Mouse (Mus musculus): ENCODE data around the gene Rbm47. TPM values are rescaled to one million over a fixed set of nuclear protein-coding genes. Genes with fewer than 3 reads are reported as not detected.
A peak's percentile ranks its signal among the peaks of the same experiment; 100 is the strongest.

The Rbm47 gene
- polyA plus RNA-seq, 1 experiment from 2014 or later: 1.2 TPM

DNA sequence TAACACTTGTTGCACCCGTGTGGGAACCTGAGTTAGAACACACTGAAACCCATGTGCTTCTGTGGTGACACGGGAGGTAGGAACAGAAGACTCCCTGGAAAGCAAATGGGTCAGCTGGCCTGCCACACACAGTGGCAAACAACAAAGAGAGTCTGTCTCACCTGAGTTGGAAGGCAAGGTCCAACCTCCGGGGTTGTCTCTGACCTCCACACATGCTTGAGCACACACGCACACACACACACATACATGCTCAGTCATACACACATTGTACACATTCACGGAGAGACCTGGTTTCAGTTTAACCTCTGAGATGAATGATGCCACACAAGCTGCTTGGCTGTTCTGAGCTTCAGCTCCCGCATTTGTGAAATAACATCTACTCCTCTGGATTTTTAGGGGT is 18.3 kb downstream of the Rbm47 start:
- Histone ChIP-seq H3K4me3 (replicated peaks) (no peak overlapping the region), H3K9me3 (replicated peaks) (no peaks in the 10 kb centered on the region), H3K27me3 (replicated peaks) (peaks cover 27% of the 10 kb centered on the region), H3K9ac (replicated peaks) (no peak overlapping the region), H3K4me1 (peaks cover 18% of the 10 kb centered on the region), H3K27ac (replicated peaks) (no peak overlapping the region), H3K4me2 (no peak overlapping the region), H3K36me3 (no peaks in the 10 kb centered on the region)
- ATAC-seq (ENCODE audit: low FRiP score): no peak
- 87% methylated on average over 6 of the region's 6 CpGs for WGBS

- no peak overlapping the region for H3K27ac ChIP-seq (replicated peaks)
- no peaks in the 10 kb centered on the region for H3K9me3 ChIP-seq (replicated peaks)
- no peak overlapping the region for H3K9ac ChIP-seq (replicated peaks)
- H3K4me2 ChIP-seq: no peak overlapping the region
- peaks cover 37% of the 10 kb centered on the region for H3K27me3 ChIP-seq (replicated peaks)
- WGBS: 21% methylated on average over 5 of the region's 5 CpGs
- ATAC-seq (ENCODE audit: low FRiP score): no peak
- H3K4me1 ChIP-seq: peaks cover 18% of the 10 kb centered on the region
- no peaks in the 10 kb centered on the region for H3K36me3 ChIP-seq
- H3K4me3 ChIP-seq (replicated peaks): no peak overlapping the region
Measured at GRCm38 (mm10) chr5:66153486-66153885, 19.4 kb downstream of the Rbm47 start.

- peaks cover 40% of the 10 kb centered on the region for H3K27me3 ChIP-seq (replicated peaks)
- 13% methylated on average over 37 of the region's 37 CpGs for WGBS
- no peak overlapping the region for H3K27ac ChIP-seq (replicated peaks)
- H3K4me2 ChIP-seq: peak overlapping the region; percentile 87
- H3K9me3 ChIP-seq (replicated peaks): no peaks in the 10 kb centered on the region
- peaks cover 18% of the 10 kb centered on the region for H3K4me1 ChIP-seq
- peak overlapping the region; percentile 43 for H3K4me3 ChIP-seq (replicated peaks)
- no peaks in the 10 kb centered on the region for H3K36me3 ChIP-seq
- H3K9ac ChIP-seq (replicated peaks): 0 out of 2 replicates have a peak overlapping the region, but pooled peaks have one; percentile 43
- ATAC-seq (ENCODE audit: low FRiP score): no peak
Measured at GRCm38 (mm10) chr5:66151301-66152188, 21.4 kb downstream of the Rbm47 start.

- WGBS: under 1% methylated on average over 43 of the region's 43 CpGs
- Histone ChIP-seq H3K27ac (replicated peaks) (no peak overlapping the region), H3K4me3 (replicated peaks) (peak overlapping the region; percentile 43), H3K4me1 (peaks cover 18% of the 10 kb centered on the region), H3K9me3 (replicated peaks) (no peaks in the 10 kb centered on the region), H3K9ac (replicated peaks) (peak overlapping the region; percentile 43; the same call in 1 of the 2 replicates), H3K36me3 (no peaks in the 10 kb centered on the region), H3K4me2 (peak overlapping the region; percentile 87), H3K27me3 (replicated peaks) (peaks cover 40% of the 10 kb centered on the region)
- no peak for ATAC-seq (ENCODE audit: low FRiP score)
Measured at GRCm38 (mm10) chr5:66150706-66151300, 22.1 kb downstream of the Rbm47 start.

GRCm38 (mm10) chr5:66150106-66150705 is 22.7 kb downstream of the Rbm47 start:
- Histone ChIP-seq H3K4me2 (peak overlapping the region; percentile 87), H3K9ac (replicated peaks) (no peak overlapping the region), H3K9me3 (replicated peaks) (no peaks in the 10 kb centered on the region), H3K4me3 (replicated peaks) (peak overlapping the region; percentile 43), H3K27ac (replicated peaks) (no peak overlapping the region), H3K4me1 (peaks cover 18% of the 10 kb centered on the region), H3K27me3 (replicated peaks) (peaks cover 40% of the 10 kb centered on the region), H3K36me3 (no peaks in the 10 kb centered on the region)
- WGBS: 4% methylated on average over 15 of the region's 18 CpGs
- no peak for ATAC-seq (ENCODE audit: low FRiP score)

GRCm38 (mm10) chr5:66149571-66149970 is 23.3 kb downstream of the Rbm47 start:
- Histone ChIP-seq H3K4me3 (replicated peaks) (no peak overlapping the region), H3K9me3 (replicated peaks) (no peaks in the 10 kb centered on the region), H3K27me3 (replicated peaks) (peaks cover 39% of the 10 kb centered on the region), H3K36me3 (no peaks in the 10 kb centered on the region), H3K4me1 (peaks cover 18% of the 10 kb centered on the region), H3K27ac (replicated peaks) (no peak overlapping the region), H3K9ac (replicated peaks) (no peak overlapping the region), H3K4me2 (no peak overlapping the region)
- WGBS: 41% methylated on average over 3 of the region's 3 CpGs
- ATAC-seq (ENCODE audit: low FRiP score): no peak

DNA sequence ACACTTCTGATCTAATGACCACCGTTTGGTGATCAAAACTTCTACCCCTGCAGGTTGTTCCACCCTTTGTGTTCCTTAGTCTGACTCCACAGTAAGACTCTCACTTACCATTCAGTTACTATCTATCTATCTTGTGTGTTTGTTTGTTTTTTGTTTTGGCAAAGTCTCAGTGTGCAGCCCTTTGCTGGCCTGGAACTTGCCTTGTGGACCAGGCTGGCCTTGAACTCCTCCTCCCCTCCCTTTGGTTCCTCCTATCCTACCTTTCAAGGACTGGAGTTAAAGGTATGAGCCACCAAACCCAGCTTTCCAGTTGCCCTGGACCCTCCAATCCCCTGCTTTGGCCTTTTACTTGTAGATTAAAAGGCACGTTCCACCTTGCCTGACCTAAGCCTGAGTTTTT is 23.8 kb downstream of the Rbm47 start:
- Histone ChIP-seq H3K36me3 (no peaks in the 10 kb centered on the region), H3K4me1 (peaks cover 18% of the 10 kb centered on the region), H3K27me3 (replicated peaks) (peaks cover 36% of the 10 kb centered on the region), H3K9me3 (replicated peaks) (no peaks in the 10 kb centered on the region), H3K9ac (replicated peaks) (no peak overlapping the region), H3K4me3 (replicated peaks) (no peak overlapping the region), H3K27ac (replicated peaks) (no peak overlapping the region), H3K4me2 (no peak overlapping the region)
- 75% methylated on average over 2 of the region's 2 CpGs for WGBS
- no peak for ATAC-seq (ENCODE audit: low FRiP score)

GRCm38 (mm10) chr5:66147313-66147712 is 25.6 kb downstream of the Rbm47 start:
- Histone ChIP-seq H3K4me3 (replicated peaks) (no peak overlapping the region), H3K27me3 (replicated peaks) (peaks cover 29% of the 10 kb centered on the region), H3K4me2 (no peak overlapping the region), H3K4me1 (peaks cover 18% of the 10 kb centered on the region), H3K36me3 (no peaks in the 10 kb centered on the region), H3K27ac (replicated peaks) (no peak overlapping the region), H3K9me3 (replicated peaks) (no peaks in the 10 kb centered on the region), H3K9ac (replicated peaks) (no peak overlapping the region)
- no peak for ATAC-seq (ENCODE audit: low FRiP score)
- 98% methylated on average over 3 of the region's 3 CpGs for WGBS

- Histone ChIP-seq H3K36me3 (no peaks in the 10 kb centered on the region), H3K4me1 (peaks cover 6% of the 10 kb centered on the region), H3K4me2 (no peak overlapping the region), H3K4me3 (replicated peaks) (no peak overlapping the region), H3K27ac (replicated peaks) (no peak overlapping the region), H3K9ac (replicated peaks) (no peak overlapping the region), H3K27me3 (replicated peaks) (peaks cover 13% of the 10 kb centered on the region), H3K9me3 (replicated peaks) (no peaks in the 10 kb centered on the region)
- ATAC-seq (ENCODE audit: low FRiP score): no peak
- 92% methylated on average over 5 of the region's 5 CpGs for WGBS
Measured at GRCm38 (mm10) chr5:66145583-66145982, 27.3 kb downstream of the Rbm47 start.

- Histone ChIP-seq H3K4me3 (replicated peaks) (no peak overlapping the region), H3K9me3 (replicated peaks) (no peaks in the 10 kb centered on the region), H3K27me3 (replicated peaks) (peaks cover 8% of the 10 kb centered on the region; the same call in 1 of the 2 replicates), H3K9ac (replicated peaks) (no peak overlapping the region), H3K4me2 (no peak overlapping the region), H3K4me1 (no peaks in the 10 kb centered on the region), H3K36me3 (no peaks in the 10 kb centered on the region), H3K27ac (replicated peaks) (no peak overlapping the region)
- whole genome bisulfite sequencing: 83% methylated on average over 14 of the region's 14 CpGs
- no peak for ATAC-seq (ENCODE audit: low FRiP score)
Measured at GRCm38 (mm10) chr5:66143093-66144032, 29.6 kb downstream of the Rbm47 start.

DNA sequence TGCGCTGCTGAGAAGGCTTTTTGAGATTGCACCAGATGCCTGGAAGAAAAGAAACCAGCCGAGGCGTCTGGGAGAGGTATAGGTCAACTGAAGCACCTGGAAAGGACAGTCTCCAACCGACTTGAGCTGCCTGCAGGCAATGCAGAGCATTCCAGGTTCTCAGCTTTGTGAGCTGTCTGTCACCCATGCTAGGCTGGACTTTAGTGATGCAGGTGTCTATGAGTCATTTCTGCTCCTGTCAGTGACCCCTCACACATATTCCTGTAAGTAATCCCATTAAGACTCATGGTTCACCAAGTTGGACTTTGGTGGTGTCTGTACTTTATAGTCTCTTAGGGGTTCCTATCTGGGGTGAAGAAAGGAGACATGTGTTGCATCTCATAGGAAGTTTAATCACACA is 31.4 kb downstream of the Rbm47 start:
- 88% methylated on average over 4 of the region's 4 CpGs for WGBS
- no peak overlapping the region for H3K27ac ChIP-seq (replicated peaks)
- no peak overlapping the region for H3K4me3 ChIP-seq (replicated peaks)
- no peak overlapping the region for H3K4me2 ChIP-seq
- H3K27me3 ChIP-seq (replicated peaks): peaks cover 6% of the 10 kb centered on the region; the same call in 1 of the 2 replicates
- no peaks in the 10 kb centered on the region for H3K9me3 ChIP-seq (replicated peaks)
- ATAC-seq (ENCODE audit: low FRiP score): no peak
- H3K4me1 ChIP-seq: no peaks in the 10 kb centered on the region
- H3K9ac ChIP-seq (replicated peaks): no peak overlapping the region
- no peaks in the 10 kb centered on the region for H3K36me3 ChIP-seq

Measured in neural tube, embryonic 15.5 days (tissue).